Mouse (Mus musculus): ENCODE data around the gene Cc2d2b. TPM values are rescaled to one million over a fixed set of nuclear protein-coding genes. Genes with fewer than 3 reads are reported as not detected.

Gene Cc2d2b
- polyA plus RNA-seq, 1 experiment from 2014 or later, result 3.1 TPM

DNA sequence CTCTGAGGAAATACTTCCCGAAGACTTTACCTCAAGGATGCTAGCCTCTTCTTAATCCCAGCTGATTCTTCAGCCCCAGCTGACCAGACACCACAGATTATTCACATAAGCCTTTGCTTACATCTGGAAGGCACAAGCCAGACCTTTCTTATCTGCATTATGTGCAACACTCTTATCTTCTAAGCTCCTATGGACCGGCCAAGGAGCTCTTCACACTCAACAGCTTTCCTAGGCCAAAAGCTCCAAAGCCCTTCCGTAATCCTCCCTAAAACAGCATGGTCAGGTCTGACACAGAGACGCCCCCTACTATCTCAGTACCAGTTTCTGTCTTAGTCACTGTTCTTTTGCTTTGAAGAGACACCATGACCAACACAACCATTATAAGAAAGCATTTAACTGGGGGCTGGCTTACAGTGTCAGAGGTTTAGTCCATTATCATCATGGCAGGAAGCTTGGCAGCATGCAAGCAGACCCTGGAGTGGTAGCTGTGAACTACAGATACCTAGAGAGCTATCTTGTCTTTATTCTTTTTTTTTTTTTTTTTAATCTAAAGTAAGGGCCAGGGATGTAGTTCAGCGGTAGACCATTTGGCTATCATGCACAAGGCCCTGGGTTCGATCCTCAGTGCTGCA, 69.5 kb downstream of the Cc2d2b start:
- Histone ChIP-seq H3K9me3 (replicated peaks) (no peaks in the 10 kb centered on the region), H3K4me3 (no peak overlapping the region), H3K27ac (peak overlapping the region; percentile 86), H3K4me1 (peaks cover 55% of the 10 kb centered on the region), H3K4me2 (peak overlapping the region; percentile 30), H3K27me3 (replicated peaks) (no peaks in the 10 kb centered on the region), H3K36me3 (no peaks in the 10 kb centered on the region), H3K9ac (no peak overlapping the region)
- 30% methylated on average over 6 of the region's 6 CpGs for WGBS (ENCODE audit: insufficient replicate concordance)
- ATAC-seq, result peak; percentile 38

DNA sequence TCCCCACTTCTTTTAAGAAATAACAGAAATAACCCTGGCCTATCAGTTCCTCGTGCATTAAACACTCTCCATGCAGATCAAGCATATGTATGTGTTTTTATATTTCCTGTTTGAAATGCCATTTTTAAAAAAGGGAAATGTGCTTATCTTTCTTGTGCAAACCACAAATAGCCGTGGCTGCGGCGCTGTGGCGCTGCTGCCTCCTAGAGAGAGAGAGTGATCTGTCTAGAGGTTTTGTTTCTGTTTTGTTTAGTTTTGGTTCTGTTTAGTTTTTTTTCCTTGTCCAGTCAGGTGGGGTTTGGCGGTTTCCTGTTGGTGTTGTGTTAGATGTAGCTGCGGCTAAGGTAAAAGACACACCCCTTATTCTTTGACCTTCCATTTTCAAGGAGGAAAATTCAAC, 70.2 kb downstream of the Cc2d2b start:
- no peaks in the 10 kb centered on the region for H3K36me3 ChIP-seq
- H3K4me1 ChIP-seq, result peaks cover 50% of the 10 kb centered on the region
- H3K27ac ChIP-seq, result peak overlapping the region; percentile 86
- H3K4me3 ChIP-seq, result no peak overlapping the region
- ATAC-seq, result peak; percentile 74
- peak overlapping the region; percentile 48 for H3K4me2 ChIP-seq
- no peaks in the 10 kb centered on the region for H3K27me3 ChIP-seq (replicated peaks)
- peak overlapping the region; percentile 23; the same call in 1 of the 2 replicates for H3K9ac ChIP-seq
- H3K9me3 ChIP-seq (replicated peaks), result no peaks in the 10 kb centered on the region
- WGBS (ENCODE audit: insufficient replicate concordance), result 18% methylated on average over 7 of the region's 7 CpGs

DNA sequence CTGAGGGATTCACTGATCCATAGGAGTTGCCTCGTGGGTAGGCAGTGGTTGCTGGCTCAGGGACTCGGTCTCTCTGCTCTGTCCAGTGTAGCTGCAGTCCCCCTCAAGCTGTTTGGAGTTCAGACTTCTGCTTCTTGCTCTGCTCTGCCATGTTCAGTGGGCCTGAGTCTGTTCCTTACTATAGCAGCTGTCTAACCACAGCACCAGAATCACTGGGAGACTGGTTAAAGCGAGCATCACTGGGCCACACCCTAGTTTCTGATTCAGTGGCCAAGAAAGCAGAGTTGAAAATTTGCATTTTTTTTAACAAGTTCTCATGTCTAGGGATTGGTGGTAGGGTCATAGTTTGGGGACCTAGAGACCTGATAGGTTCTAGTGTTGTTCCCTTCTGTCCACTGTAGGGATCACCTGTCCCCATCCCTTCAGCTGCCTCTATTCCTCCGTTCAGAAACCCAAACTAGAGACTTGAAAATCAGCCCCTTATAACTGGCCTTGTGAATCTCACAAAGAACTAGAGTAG, 72.8 kb downstream of the Cc2d2b start:
- 57% methylated on average over 4 of the region's 4 CpGs for WGBS (ENCODE audit: insufficient replicate concordance)
- H3K27ac ChIP-seq, result no peak overlapping the region
- H3K27me3 ChIP-seq (replicated peaks), result no peaks in the 10 kb centered on the region
- H3K9me3 ChIP-seq (replicated peaks), result no peaks in the 10 kb centered on the region
- no peak for ATAC-seq
- H3K4me2 ChIP-seq, result no peak overlapping the region
- no peaks in the 10 kb centered on the region for H3K36me3 ChIP-seq
- H3K4me3 ChIP-seq, result no peak overlapping the region
- peaks cover 36% of the 10 kb centered on the region for H3K4me1 ChIP-seq
- H3K9ac ChIP-seq, result no peak overlapping the region

DNA sequence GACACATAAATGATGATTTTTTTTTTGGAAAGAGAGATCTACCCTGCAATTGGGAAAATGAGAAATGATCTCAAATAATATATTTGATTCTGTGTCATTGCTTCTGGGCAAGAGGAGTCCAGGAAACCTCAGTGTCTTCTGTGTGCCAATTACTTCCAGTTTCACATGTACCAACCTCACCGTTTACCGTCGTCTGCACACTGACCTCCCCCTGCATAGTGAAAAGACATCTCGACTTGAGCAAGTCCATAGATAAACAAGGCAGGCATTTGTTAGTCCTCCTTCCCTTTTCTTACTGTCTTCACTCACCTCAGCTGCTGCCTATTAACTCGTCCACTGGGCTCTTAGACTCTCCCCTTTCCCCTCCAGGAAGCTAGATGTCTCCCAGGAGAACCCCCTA, 77.1 kb downstream of the Cc2d2b start:
- WGBS (ENCODE audit: insufficient replicate concordance), result 43% methylated on average over 5 of the region's 5 CpGs
- Histone ChIP-seq H3K27ac (no peak overlapping the region), H3K4me2 (no peak overlapping the region), H3K27me3 (replicated peaks) (peaks cover 15% of the 10 kb centered on the region; the same call in 1 of the 2 replicates), H3K4me3 (no peak overlapping the region), H3K9ac (no peak overlapping the region), H3K9me3 (replicated peaks) (no peaks in the 10 kb centered on the region), H3K36me3 (no peaks in the 10 kb centered on the region), H3K4me1 (peaks cover 15% of the 10 kb centered on the region)
- ATAC-seq, result no peak

DNA sequence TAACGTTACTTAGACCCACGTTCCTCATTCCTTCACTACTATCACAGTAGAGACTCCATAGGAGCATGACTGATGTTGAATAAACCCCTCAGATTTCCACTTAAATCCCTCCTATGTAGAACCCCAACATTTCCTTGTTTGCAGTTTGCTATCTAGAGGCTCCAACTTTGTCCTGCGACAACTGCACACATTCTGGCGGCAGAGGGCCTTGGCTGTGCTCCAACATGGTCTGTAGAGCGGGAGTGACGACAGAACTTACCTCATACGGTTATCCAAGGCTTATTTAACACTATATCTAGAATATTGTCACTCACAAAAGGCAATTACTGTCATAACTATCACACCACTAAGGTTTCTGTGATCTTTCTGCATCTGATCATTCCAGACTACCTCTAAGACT, 78.2 kb downstream of the Cc2d2b start:
- Histone ChIP-seq H3K9me3 (replicated peaks) (no peaks in the 10 kb centered on the region), H3K27ac (no peak overlapping the region), H3K27me3 (replicated peaks) (peaks cover 15% of the 10 kb centered on the region; the same call in 1 of the 2 replicates), H3K4me3 (no peak overlapping the region), H3K9ac (no peak overlapping the region), H3K36me3 (no peaks in the 10 kb centered on the region), H3K4me1 (peaks cover 16% of the 10 kb centered on the region), H3K4me2 (no peak overlapping the region)
- 75% methylated on average over 7 of the region's 7 CpGs for WGBS (ENCODE audit: insufficient replicate concordance)
- ATAC-seq, result no peak

DNA sequence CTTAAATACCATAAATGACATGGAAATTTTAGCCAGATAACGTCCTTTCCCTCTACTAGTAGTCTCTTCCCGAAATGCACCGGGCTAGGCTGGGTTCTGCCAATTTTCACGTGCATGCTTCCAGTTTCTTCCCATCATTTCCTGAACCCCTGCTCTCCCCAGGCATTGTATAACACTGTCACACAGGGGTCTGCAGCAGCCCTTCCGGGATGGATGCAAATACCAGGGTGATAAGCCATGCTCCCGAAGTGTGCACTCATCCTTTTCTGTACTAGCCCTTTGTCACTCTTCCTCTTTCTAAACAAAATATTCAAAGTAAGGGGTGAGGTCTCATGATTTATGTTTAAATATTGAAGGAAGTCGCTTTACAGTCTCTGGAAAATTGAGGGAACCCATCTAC, 81.6 kb downstream of the Cc2d2b start:
- peaks cover 15% of the 10 kb centered on the region; the same call in 1 of the 2 replicates for H3K27me3 ChIP-seq (replicated peaks)
- H3K4me1 ChIP-seq, result peaks cover 50% of the 10 kb centered on the region
- H3K27ac ChIP-seq, result 0 out of 2 replicates have a peak overlapping the region, but pooled peaks have one; percentile 83
- H3K9ac ChIP-seq, result peak overlapping the region; percentile 94
- no peaks in the 10 kb centered on the region for H3K9me3 ChIP-seq (replicated peaks)
- H3K4me3 ChIP-seq, result peak overlapping the region; percentile 92
- WGBS (ENCODE audit: insufficient replicate concordance), result 41% methylated on average over 7 of the region's 7 CpGs
- peak overlapping the region; percentile 95 for H3K4me2 ChIP-seq
- H3K36me3 ChIP-seq, result no peaks in the 10 kb centered on the region
- ATAC-seq, result no peak

DNA sequence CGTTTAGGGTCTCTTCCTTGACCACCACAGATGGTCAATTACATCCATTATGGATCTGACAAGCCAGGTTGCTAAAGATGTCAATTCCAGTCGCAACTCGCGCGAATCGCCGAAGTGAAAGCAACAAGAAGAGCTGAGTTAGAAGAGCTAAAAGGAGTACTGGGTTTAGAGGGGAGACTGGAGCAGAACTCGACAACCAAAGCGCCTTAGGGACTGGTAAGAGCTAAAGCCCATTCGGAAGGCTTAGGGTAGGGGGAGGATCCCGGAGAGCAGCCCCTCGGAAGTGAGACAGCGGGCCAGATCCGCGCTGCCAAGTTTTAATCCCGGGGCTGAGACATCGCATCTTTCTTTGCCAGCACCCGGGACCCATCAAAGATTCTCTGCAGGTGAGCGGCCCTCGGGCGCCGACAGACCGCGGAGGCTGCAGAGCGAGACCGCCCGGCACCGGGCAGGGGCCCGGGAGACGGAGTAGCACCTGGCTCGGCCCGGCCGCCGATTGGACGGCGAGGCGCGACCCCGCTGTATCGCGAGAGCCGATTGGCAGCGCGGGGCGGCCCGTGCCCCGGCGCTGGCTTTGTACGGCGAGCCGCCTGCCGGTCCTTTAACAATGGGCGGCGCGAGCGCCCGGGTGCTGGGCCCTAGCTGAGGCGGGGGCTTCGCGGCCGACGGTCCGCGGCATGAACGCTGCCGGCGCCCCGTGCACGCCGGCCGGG, 82.3 kb downstream of the Cc2d2b start, which contains the start of gene Ccnj:
Gene Ccnj (plus strand): TSS at position 577 of the 713 bp plus-strand sequence.
- peaks cover 15% of the 10 kb centered on the region; the same call in 1 of the 2 replicates for H3K27me3 ChIP-seq (replicated peaks)
- peak within 1 kb of the TSS; percentile 83 for H3K27ac ChIP-seq
- no peaks in the 10 kb centered on the region for H3K9me3 ChIP-seq (replicated peaks)
- WGBS (ENCODE audit: insufficient replicate concordance), result under 1% methylated on average over 71 of the region's 71 CpGs
- peak; percentile 99 for ATAC-seq
- no peaks in the 10 kb centered on the region for H3K36me3 ChIP-seq
- peaks cover 51% of the 10 kb centered on the region for H3K4me1 ChIP-seq
- H3K4me2 ChIP-seq, result peak within 1 kb of the TSS; percentile 95
- H3K4me3 ChIP-seq, result peak within 1 kb of the TSS; percentile 92
- peak within 1 kb of the TSS; percentile 94 for H3K9ac ChIP-seq

DNA sequence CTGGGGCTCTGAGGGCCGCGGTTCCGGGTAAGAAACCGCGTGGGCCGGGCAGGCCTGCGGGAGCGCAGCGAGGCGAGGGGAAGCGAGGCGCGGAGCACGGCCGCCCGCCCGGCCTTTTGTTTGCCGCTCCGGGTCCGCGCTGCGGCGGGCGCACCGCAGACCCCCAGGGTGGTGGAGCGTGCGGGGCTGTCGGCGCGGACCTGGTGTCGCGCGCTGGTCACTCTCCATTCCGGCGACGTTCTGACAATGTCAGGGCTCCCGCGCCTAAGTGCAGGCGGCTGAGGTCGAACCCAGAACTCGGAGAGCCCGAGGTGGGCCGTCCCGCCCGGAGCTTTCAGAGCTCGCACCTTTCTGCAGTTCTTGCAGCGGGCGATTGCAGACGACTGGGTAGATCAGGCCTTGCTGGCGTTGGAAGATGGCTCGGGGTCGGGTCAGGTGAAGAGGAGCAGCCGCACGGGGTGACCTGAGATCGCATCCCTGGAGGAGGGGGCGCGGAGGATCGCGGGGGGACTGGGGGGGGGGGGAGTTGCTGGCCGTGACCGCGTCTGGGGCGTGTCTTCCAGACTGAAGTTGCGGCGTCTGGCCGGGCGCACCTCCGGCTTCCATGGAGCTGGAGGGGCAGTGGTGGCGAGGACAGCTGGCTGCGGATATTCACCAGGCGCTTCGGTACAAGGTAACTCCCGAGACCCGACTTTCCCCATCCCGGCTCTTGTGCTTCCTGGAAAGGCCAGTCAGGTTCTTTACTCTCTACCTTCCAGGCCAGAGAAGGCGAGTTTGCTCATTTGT, 83.1 kb downstream of the Cc2d2b start:
- H3K36me3 ChIP-seq, result peaks cover 6% of the 10 kb centered on the region
- peak; percentile 61 for ATAC-seq
- H3K4me2 ChIP-seq, result peak overlapping the region; percentile 95
- under 1% methylated on average over 68 of the region's 76 CpGs for WGBS (ENCODE audit: insufficient replicate concordance)
- peak overlapping the region; percentile 83 for H3K27ac ChIP-seq
- peaks cover 15% of the 10 kb centered on the region; the same call in 1 of the 2 replicates for H3K27me3 ChIP-seq (replicated peaks)
- peaks cover 51% of the 10 kb centered on the region for H3K4me1 ChIP-seq
- peak overlapping the region; percentile 94 for H3K9ac ChIP-seq
- H3K4me3 ChIP-seq, result peak overlapping the region; percentile 92
- H3K9me3 ChIP-seq (replicated peaks), result no peaks in the 10 kb centered on the region

DNA sequence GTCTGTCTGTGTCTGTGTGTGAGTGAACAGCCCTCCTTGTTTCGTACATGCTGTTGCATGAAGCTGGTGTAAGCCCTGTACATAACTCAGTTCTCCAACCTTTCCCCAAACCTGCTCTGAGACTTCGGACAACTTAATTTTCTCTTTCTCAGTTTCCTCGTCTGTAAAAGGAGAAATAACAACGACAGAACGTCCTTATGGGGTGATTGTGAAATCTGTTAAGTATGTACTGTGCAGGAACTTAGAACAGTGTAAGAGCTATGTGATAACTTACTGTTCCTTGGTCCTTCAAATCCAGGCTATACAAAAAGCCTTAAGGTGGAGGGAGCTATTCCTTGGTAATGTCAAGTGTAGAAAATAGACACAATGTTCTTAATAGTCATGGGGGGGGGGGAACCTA, 83.8 kb downstream of the Cc2d2b start:
- peak overlapping the region; percentile 95 for H3K4me2 ChIP-seq
- peaks cover 7% of the 10 kb centered on the region; the same call in 1 of the 2 replicates for H3K27me3 ChIP-seq (replicated peaks)
- peaks cover 14% of the 10 kb centered on the region for H3K36me3 ChIP-seq
- H3K9ac ChIP-seq, result peak overlapping the region; percentile 94
- 12% methylated on average over 5 of the region's 5 CpGs for WGBS (ENCODE audit: insufficient replicate concordance)
- H3K27ac ChIP-seq, result peak overlapping the region; percentile 83
- no peak for ATAC-seq
- peaks cover 51% of the 10 kb centered on the region for H3K4me1 ChIP-seq
- H3K9me3 ChIP-seq (replicated peaks), result no peaks in the 10 kb centered on the region
- peak overlapping the region; percentile 92 for H3K4me3 ChIP-seq

DNA sequence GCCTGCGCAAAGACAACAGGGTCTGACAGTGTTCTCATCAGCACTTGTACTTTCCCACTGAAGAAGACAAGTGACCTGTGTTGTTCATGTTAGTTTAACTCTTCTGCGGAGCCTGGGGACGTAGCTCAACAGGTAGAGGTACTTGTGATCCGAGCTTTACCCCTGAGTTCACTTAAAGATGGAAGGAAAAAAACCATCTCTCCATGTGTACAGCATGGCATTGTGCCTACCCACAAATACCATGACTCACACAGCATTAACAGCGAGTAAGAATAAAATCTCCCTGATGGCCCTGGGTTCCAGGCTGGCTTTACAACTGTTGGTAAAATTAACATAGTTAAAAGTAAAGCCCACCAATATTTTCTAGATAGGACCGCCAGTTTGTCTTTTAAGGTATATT, 85.9 kb downstream of the Cc2d2b start:
- H3K27me3 ChIP-seq (replicated peaks), result no peaks in the 10 kb centered on the region
- H3K4me2 ChIP-seq, result 0 out of 2 replicates have a peak overlapping the region, but pooled peaks have one; percentile 5
- H3K9ac ChIP-seq, result no peak overlapping the region
- H3K9me3 ChIP-seq (replicated peaks), result no peaks in the 10 kb centered on the region
- WGBS (ENCODE audit: insufficient replicate concordance), result 86% methylated on average over 6 of the region's 6 CpGs
- H3K4me3 ChIP-seq, result no peak overlapping the region
- H3K27ac ChIP-seq, result no peak overlapping the region
- H3K36me3 ChIP-seq, result peaks cover 34% of the 10 kb centered on the region
- H3K4me1 ChIP-seq, result peaks cover 51% of the 10 kb centered on the region
- ATAC-seq, result no peak

DNA sequence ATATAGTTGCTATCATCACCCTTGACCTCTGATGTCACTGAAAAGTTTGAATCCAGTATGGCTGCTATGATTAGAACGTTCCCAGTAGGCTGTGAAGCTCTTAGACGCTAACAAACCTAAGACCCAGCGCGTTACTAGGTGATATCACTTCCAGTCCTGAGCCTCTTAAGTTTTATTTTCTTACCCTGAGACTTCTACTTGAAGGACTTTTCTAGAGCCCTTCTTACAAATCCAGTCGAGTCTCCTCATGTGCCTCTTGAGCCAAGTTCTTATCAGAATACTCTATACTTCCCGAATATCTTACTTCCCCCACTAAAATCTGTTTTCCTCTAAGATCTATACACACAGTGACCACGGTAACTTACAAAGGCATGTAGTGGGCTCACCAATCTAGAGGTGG, 89.7 kb downstream of the Cc2d2b start:
- H3K4me3 ChIP-seq, result no peak overlapping the region
- no peak overlapping the region for H3K4me2 ChIP-seq
- no peaks in the 10 kb centered on the region for H3K9me3 ChIP-seq (replicated peaks)
- peaks cover 65% of the 10 kb centered on the region for H3K36me3 ChIP-seq
- no peak for ATAC-seq
- 74% methylated on average over 7 of the region's 7 CpGs for WGBS (ENCODE audit: insufficient replicate concordance)
- H3K4me1 ChIP-seq, result peaks cover 24% of the 10 kb centered on the region
- no peak overlapping the region for H3K27ac ChIP-seq
- no peaks in the 10 kb centered on the region for H3K27me3 ChIP-seq (replicated peaks)
- H3K9ac ChIP-seq, result no peak overlapping the region

All from liver, embryonic 12.5 days (tissue).